Mouse (Mus musculus): ENCODE measurements around the gene Eri2. TPM values are rescaled to one million over a fixed set of nuclear protein-coding genes. Genes with fewer than 3 reads are reported as not detected.
"Not testable (repeated sequence)": the region's sequence is repeated elsewhere in the genome, so short reads cannot be mapped to it uniquely, and the experiment has no call there.

Eri2 gene
- polyA plus RNA-seq, 1 experiment from 2014 or later, result 30.2 TPM

- not testable (repeated sequence) for H3K4me1 ChIP-seq; ATAC-seq (ENCODE audit: insufficient number of reproducible peaks, insufficient read depth, low FRiP score, low TSS enrichment); H3K27me3 ChIP-seq; H3K9me3 ChIP-seq; H3K36me3 ChIP-seq; H3K27ac ChIP-seq
- Histone ChIP-seq H3K4me3 (peak overlapping the region; percentile 36), H3K4me2 (replicated peaks) (peak overlapping the region; percentile 46), H3K9ac (peak overlapping the region; percentile 38)
- 5% methylated on average over 15 of the region's 44 CpGs for WGBS
Observed at GRCm38 (mm10) chr7:119739798-119740468, 53.9 kb downstream of the Eri2 start.

GRCm38 (mm10) chr7:119738877-119739276 is 55.0 kb downstream of the Eri2 start:
- Histone ChIP-seq H3K4me2 (replicated peaks) (no peak overlapping the region), H3K36me3 (no peaks in the 10 kb centered on the region), H3K9me3 (no peaks in the 10 kb centered on the region), H3K27me3 (0 out of 2 replicates have a peak, but pooled peaks cover 1% of the 10 kb centered on the region), H3K27ac (no peak overlapping the region), H3K4me3 (no peak overlapping the region), H3K9ac (no peak overlapping the region), H3K4me1 (no peaks in the 10 kb centered on the region)
- ATAC-seq (ENCODE audit: insufficient number of reproducible peaks, insufficient read depth, low FRiP score, low TSS enrichment), result no peak
- 83% methylated on average over 2 of the region's 2 CpGs for WGBS

- ATAC-seq (ENCODE audit: insufficient number of reproducible peaks, insufficient read depth, low FRiP score, low TSS enrichment); H3K4me1 ChIP-seq; H3K9ac ChIP-seq; H3K36me3 ChIP-seq; H3K9me3 ChIP-seq; H3K27ac ChIP-seq; H3K4me2 ChIP-seq (replicated peaks); H3K4me3 ChIP-seq; H3K27me3 ChIP-seq: not testable (repeated sequence)
- 85% methylated on average over 4 of the region's 4 CpGs for whole genome bisulfite sequencing
Observed at GRCm38 (mm10) chr7:119731262-119731661, 62.6 kb downstream of the Eri2 start.

GRCm38 (mm10) chr7:119727621-119728020 is 66.2 kb downstream of the Eri2 start:
- WGBS, result 95% methylated on average over 2 of the region's 2 CpGs
- ATAC-seq (ENCODE audit: insufficient number of reproducible peaks, insufficient read depth, low FRiP score, low TSS enrichment), result no peak
- Histone ChIP-seq H3K9me3 (no peaks in the 10 kb centered on the region), H3K4me1 (no peaks in the 10 kb centered on the region), H3K36me3 (no peaks in the 10 kb centered on the region), H3K4me3 (no peak overlapping the region), H3K27ac (no peak overlapping the region), H3K4me2 (replicated peaks) (no peak overlapping the region), H3K9ac (no peak overlapping the region), H3K27me3 (no peaks in the 10 kb centered on the region)

- peaks cover 6% of the 10 kb centered on the region for H3K4me1 ChIP-seq
- H3K4me3 ChIP-seq, result peak overlapping the region; percentile 99
- peak overlapping the region; percentile 79 for H3K9ac ChIP-seq
- peak; percentile 30; the same call in 1 of the 2 replicates for ATAC-seq (ENCODE audit: insufficient number of reproducible peaks, insufficient read depth, low FRiP score, low TSS enrichment)
- peak overlapping the region; percentile 31; the same call in 1 of the 2 replicates for H3K27ac ChIP-seq
- H3K27me3 ChIP-seq, result no peaks in the 10 kb centered on the region
- 13% methylated on average over 8 of the region's 8 CpGs for WGBS
- peak overlapping the region; percentile 82 for H3K4me2 ChIP-seq (replicated peaks)
- H3K36me3 ChIP-seq, result peaks cover 30% of the 10 kb centered on the region
- no peaks in the 10 kb centered on the region for H3K9me3 ChIP-seq
Observed at GRCm38 (mm10) chr7:119720947-119721310, 72.9 kb downstream of the Eri2 start.

- under 1% methylated on average over 60 of the region's 60 CpGs for WGBS
- ATAC-seq (ENCODE audit: insufficient number of reproducible peaks, insufficient read depth, low FRiP score, low TSS enrichment), result peak; percentile 81
- H3K36me3 ChIP-seq, result peaks cover 35% of the 10 kb centered on the region
- H3K4me2 ChIP-seq (replicated peaks), result peak within 1 kb of the TSS; percentile 82
- H3K27ac ChIP-seq, result peak within 1 kb of the TSS; percentile 67
- peaks cover 6% of the 10 kb centered on the region for H3K4me1 ChIP-seq
- H3K4me3 ChIP-seq, result peak within 1 kb of the TSS; percentile 99
- no peaks in the 10 kb centered on the region for H3K27me3 ChIP-seq
- peak within 1 kb of the TSS; percentile 79 for H3K9ac ChIP-seq
- no peaks in the 10 kb centered on the region for H3K9me3 ChIP-seq
Observed at GRCm38 (mm10) chr7:119720253-119720946, 73.5 kb downstream of the Eri2 start, which contains the start of gene Thumpd1. TSS of gene Thumpd1 (minus strand) at chr7:119720798.

Other genes starting within 250 kb of the Eri2 start
- gene Acsm2, start 239.7 kb downstream of the Eri2 start, polyA plus RNA-seq (2016; fragmentation: Nextera tagmentation; extraction: Ambion mirVana), result not detected in 2 replicates
- gene Acsm1, start 187.0 kb downstream of the Eri2 start, polyA plus RNA-seq (2016; fragmentation: Nextera tagmentation; extraction: Ambion mirVana), result not detected in 2 replicates
- 3.9 and 5.3 TPM in 2 replicates for gene Acsm4, start 104.0 kb downstream of the Eri2 start, polyA plus RNA-seq (2016; fragmentation: Nextera tagmentation; extraction: Ambion mirVana)
- 87.5 and 93.7 TPM in 2 replicates for gene Thumpd1, start 73.3 kb downstream of the Eri2 start, polyA plus RNA-seq (2016; fragmentation: Nextera tagmentation; extraction: Ambion mirVana)
- 0.05 and 0.25 TPM in 2 replicates for gene Acsm3, start 33.1 kb downstream of the Eri2 start, polyA plus RNA-seq (2016; fragmentation: Nextera tagmentation; extraction: Ambion mirVana)
- gene Rexo5, start 52 bp downstream of the Eri2 start, polyA plus RNA-seq (2016; fragmentation: Nextera tagmentation; extraction: Ambion mirVana), result 28.3 and 33.0 TPM in 2 replicates
- gene Lyrm1, start 101.8 kb upstream of the Eri2 start, polyA plus RNA-seq (2016; fragmentation: Nextera tagmentation; extraction: Ambion mirVana), result 11.0 and 11.5 TPM in 2 replicates
- gene Dcun1d3, start 102.2 kb upstream of the Eri2 start, polyA plus RNA-seq (2016; fragmentation: Nextera tagmentation; extraction: Ambion mirVana), result 12.5 and 13.4 TPM in 2 replicates